In genomic region chr14:46067102-46067801, GRCm38 (mm10) we compare ENCODE assay signal across 15 mouse cellular contexts.
DNase-seq lines count a peak whose midpoint lies in the region; ATAC-seq lines count a peak whose summit lies in the region.
"Had no signal": no experiment of that assay in that cellular context is flagged by ENCODE, and none has a peak within 500 bp of the region (broad histone marks: within the 10 kb centered on the region; RNA-seq: fewer than 3 reads in every experiment).

No protein-coding gene starts in this region.

- intact Hi-C loops in heart, postnatal 36 days (cut with DNase I), result no loop called here

- H3K4me1 ChIP-seq in embryonic facial prominence, embryonic 14.5 days (ENCODE audit: control insufficient read depth, insufficient read depth, low read length), result no peaks in the 10 kb centered on the region
- H3K4me1 ChIP-seq in embryonic facial prominence, embryonic 10.5 days, result no peaks in the 10 kb centered on the region
- no peaks in the 10 kb centered on the region for H3K4me1 ChIP-seq in liver, embryonic 11.5 days (replicated peaks; ENCODE audit: control insufficient read depth, insufficient read depth, low read length)
- H3K4me1 ChIP-seq: forebrain, embryonic 12.5 days; megakaryocyte, embryonic 14.5 days had no signal

- no peak overlapping the region for H3K9ac ChIP-seq in embryonic facial prominence, embryonic 14.5 days (ENCODE audit: low read depth, low read length)
- no peak overlapping the region for H3K9ac ChIP-seq in liver, embryonic 11.5 days (ENCODE audit: low read depth, low read length)
- H3K9ac ChIP-seq: embryonic facial prominence, embryonic 12.5 days; forebrain, embryonic 12.5 days; limb, embryonic 12.5 days had no signal

- no peak overlapping the region for H3K27ac ChIP-seq in embryonic facial prominence, embryonic 14.5 days (replicated peaks; ENCODE audit: low read depth, low read length)
- H3K27ac ChIP-seq in embryonic facial prominence, embryonic 10.5 days (replicated peaks), result no peak overlapping the region
- H3K27ac ChIP-seq in liver, embryonic 11.5 days (ENCODE audit: low read depth, low read length), result no peak overlapping the region
- H3K27ac ChIP-seq: embryonic facial prominence, embryonic 12.5 days; forebrain, embryonic 12.5 days; limb, embryonic 12.5 days had no signal

- DNase-seq in embryonic facial prominence, embryonic 14.5 days (ENCODE audit: low spot score), result peak; percentile 44
- DNase-seq in embryonic facial prominence, embryonic 10.5 days (ENCODE audit: low spot score), result no peak
- DNase-seq in urinary bladder, postnatal 25 days (ENCODE audit: low spot score), result peak; percentile 9
- no peak for DNase-seq in urinary bladder, adult 2 months (ENCODE audit: low spot score)
- DNase-seq in heart, postnatal 36 days, result peak; percentile 23 to 36
- no peak for DNase-seq in right cerebral cortex, postnatal 36 days (ENCODE audit: low spot score in 2 of 2)
- DNase-seq in embryo, embryonic 10.5 days (ENCODE audit: low spot score), result no peak
- no peak for DNase-seq in liver, embryonic 11.5 days (ENCODE audit: low spot score)
- DNase-seq: cerebellum, adult 9-10 months; layer of hippocampus, adult 9-11 months had no signal

- H3K4me3 ChIP-seq in embryonic facial prominence, embryonic 14.5 days (ENCODE audit: low read depth, low read length), result no peak overlapping the region
- no peak overlapping the region for H3K4me3 ChIP-seq in embryonic facial prominence, embryonic 10.5 days
- H3K4me3 ChIP-seq in liver, embryonic 11.5 days (ENCODE audit: low read depth, low read length), result no peak overlapping the region
- H3K4me3 ChIP-seq: embryonic facial prominence, embryonic 12.5 days; forebrain, embryonic 12.5 days; limb, embryonic 12.5 days; megakaryocyte, embryonic 14.5 days had no signal

- 57% methylated on average over 5 of the region's 5 CpGs for WGBS in embryonic facial prominence, embryonic 14.5 days
- 71% methylated on average over 5 of the region's 5 CpGs for WGBS in embryonic facial prominence, embryonic 10.5 days
- WGBS in liver, embryonic 11.5 days, result 66% methylated on average over 5 of the region's 5 CpGs

- H3K4me2 ChIP-seq in embryonic facial prominence, embryonic 14.5 days (ENCODE audit: low read depth, low read length), result no peak overlapping the region
- H3K4me2 ChIP-seq in liver, embryonic 11.5 days, result no peak overlapping the region
- H3K4me2 ChIP-seq: embryonic facial prominence, embryonic 12.5 days; forebrain, embryonic 12.5 days; limb, embryonic 12.5 days had no signal

- no peaks in the 10 kb centered on the region for H3K9me3 ChIP-seq in embryonic facial prominence, embryonic 14.5 days (ENCODE audit: control insufficient read depth, low read length)
- H3K9me3 ChIP-seq in embryonic facial prominence, embryonic 10.5 days, result no peaks in the 10 kb centered on the region
- H3K9me3 ChIP-seq in liver, embryonic 11.5 days (ENCODE audit: control insufficient read depth, low read length), result no peaks in the 10 kb centered on the region
- H3K9me3 ChIP-seq: embryonic facial prominence, embryonic 12.5 days; forebrain, embryonic 12.5 days; limb, embryonic 12.5 days had no signal

- no peak for ATAC-seq in embryonic facial prominence, embryonic 14.5 days (ENCODE audit: low read depth)
- no peak for ATAC-seq in liver, embryonic 11.5 days (replicated peaks; ENCODE audit: low FRiP score)
- ATAC-seq: activated CD4-positive, CD25-positive, alpha-beta regulatory T cell, adult 4 months had no signal

- no peaks in the 10 kb centered on the region for H3K36me3 ChIP-seq in embryonic facial prominence, embryonic 14.5 days (ENCODE audit: control insufficient read depth, insufficient read depth, low read length)
- H3K36me3 ChIP-seq in embryonic facial prominence, embryonic 10.5 days (replicated peaks), result no peaks in the 10 kb centered on the region
- no peaks in the 10 kb centered on the region for H3K36me3 ChIP-seq in liver, embryonic 11.5 days (ENCODE audit: control insufficient read depth, insufficient read depth, low read length)
- H3K36me3 ChIP-seq: embryonic facial prominence, embryonic 12.5 days; forebrain, embryonic 12.5 days; limb, embryonic 12.5 days had no signal

- H3K27me3 ChIP-seq in embryonic facial prominence, embryonic 14.5 days (replicated peaks; ENCODE audit: control insufficient read depth, insufficient read depth, low read length), result no peaks in the 10 kb centered on the region
- H3K27me3 ChIP-seq in embryonic facial prominence, embryonic 10.5 days (replicated peaks; ENCODE audit: low read depth, poor library complexity, severe bottlenecking), result no peaks in the 10 kb centered on the region
- H3K27me3 ChIP-seq in liver, embryonic 11.5 days (replicated peaks; ENCODE audit: control insufficient read depth, insufficient read depth, low read length), result no peaks in the 10 kb centered on the region
- H3K27me3 ChIP-seq: embryonic facial prominence, embryonic 12.5 days; forebrain, embryonic 12.5 days; limb, embryonic 12.5 days; megakaryocyte, embryonic 14.5 days had no signal

Comparison
In these comparisons a context has a peak if more than half of its experiments do, and no peak if none do; other contexts are left out.
1. DNase-seq: peak in embryonic facial prominence, embryonic 14.5 days (single experiment), urinary bladder, postnatal 25 days (single experiment) and heart, postnatal 36 days (2 of 2); none in embryonic facial prominence, embryonic 10.5 days (single experiment), urinary bladder, adult 2 months (single experiment), right cerebral cortex, postnatal 36 days (0 of 2), embryo, embryonic 10.5 days (single experiment) and liver, embryonic 11.5 days (single experiment).